Mouse (Mus musculus) CD8-positive naive resting alpha-beta T cell, adult 2 months (primary cell): Measurements from ENCODE around the gene Slc29a3.

Source experiments
- DNase-seq, 2 experiments: peaks; one replicate each; pipeline ENCODE4 v3.0.0; 2022; ENCODE audit warnings: low read depth in 2 of 2, low spot score in 2 of 2

The Slc29a3 gene

GRCm38 (mm10) chr10:60677319-60677718 is 75.3 kb downstream of the Slc29a3 start:
- no peak for DNase-seq

GRCm38 (mm10) chr10:60670166-60670565 is 82.4 kb downstream of the Slc29a3 start:
- DNase-seq, result no peak

- DNase-seq, result no peak
Observed at GRCm38 (mm10) chr10:60668591-60668990, 84.0 kb downstream of the Slc29a3 start.
